Mouse (Mus musculus) embryonic fibroblast, embryonic 13.5 days (primary cell): ENCODE data around the gene Hist1h2bg.

Source experiments
- CTCF ChIP-seq: IDR thresholded peaks from 2 replicates; pipeline ENCODE4 v1.5.1; 2011; ENCODE audit warnings: mild to moderate bottlenecking, control low read depth, low read length, moderate library complexity, borderline replicate concordance; ENCODE audit not compliant: insufficient read depth
- POLR2A ChIP-seq: IDR thresholded peaks from 2 replicates; pipeline ENCODE4 v1.6.1; 2011; ENCODE audit warnings: low read depth, mild to moderate bottlenecking, control low read depth, low read length, moderate library complexity

DNA sequence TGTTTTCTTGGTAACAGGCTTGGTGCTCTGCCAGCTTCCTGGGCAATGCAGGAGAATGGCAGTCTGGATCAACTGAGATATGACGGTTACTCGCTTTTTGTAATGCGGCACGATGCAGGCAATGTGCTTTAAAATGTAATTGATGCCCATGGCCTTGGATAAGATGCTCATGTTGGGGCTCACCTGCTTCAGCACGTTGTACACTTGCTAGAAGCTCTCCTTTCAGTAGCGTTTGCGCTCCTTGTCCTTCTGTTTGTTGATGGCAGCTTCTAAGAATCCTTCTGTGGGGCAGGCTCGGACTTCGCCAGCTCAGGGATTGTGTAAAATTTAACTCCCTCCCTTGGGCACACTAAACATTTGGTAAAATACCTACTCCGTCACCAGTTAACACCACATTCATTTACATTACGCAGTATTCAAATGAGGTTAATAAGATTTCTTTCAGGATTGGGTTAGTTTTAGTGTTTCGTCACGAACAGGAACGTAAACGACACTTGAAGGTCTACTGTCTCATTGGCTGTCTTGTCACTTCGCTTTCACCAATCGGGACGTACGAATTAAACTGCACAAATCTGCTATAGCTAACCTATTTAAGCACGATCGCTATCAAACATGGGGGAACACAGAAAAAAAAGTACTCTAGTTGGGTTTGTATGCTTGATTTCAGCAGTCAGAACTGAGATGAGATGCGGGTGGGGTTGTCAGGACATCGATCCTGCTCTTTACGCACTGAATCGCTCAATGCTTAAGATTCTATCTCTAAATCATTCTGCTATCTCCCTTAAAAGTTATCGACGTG lies 49.7 kb downstream of the Hist1h2bg start, which contains the start of gene Hist1h2be:
- peak; percentile 86; the same call in 1 of the 2 replicates for TF ChIP-seq POLR2A
- no peak for TF ChIP-seq CTCF
